Mouse (Mus musculus) lung, adult 2 months (tissue): ENCODE measurements around the gene Pnma3. TPM values are rescaled to one million over a fixed set of nuclear protein-coding genes. Genes with fewer than 3 reads are reported as not detected.

Source experiments
- polyA plus RNA-seq: library from polyadenylated mRNA; depleted of rRNA; stranded (reverse); fragments of >200 nt; gene quantifications from 2 replicates; pipeline ENCODE4 v1.2.3, GENCODE M21; 2012; rRNA removed

Gene Pnma3
- polyA plus RNA-seq, 1 experiment = not detected

Other genes with a start within 250 kb of the Pnma3 start
- gene Gabrq, start 239.6 kb upstream of the Pnma3 start, polyA plus RNA-seq = 0.37 TPM in 2 replicates
- 4.0 and 9.2 TPM in 2 replicates for gene Cetn2, start 146.4 kb upstream of the Pnma3 start, polyA plus RNA-seq
- gene Nsdhl, start 146.2 kb upstream of the Pnma3 start, polyA plus RNA-seq = 11.7 and 20.3 TPM in 2 replicates
- gene Zfp185, start 77.4 kb upstream of the Pnma3 start, polyA plus RNA-seq = 2.9 and 5.6 TPM in 2 replicates
- not detected in 2 replicates for gene Pnma5, start 27.7 kb upstream of the Pnma3 start, polyA plus RNA-seq
- 0.10 TPM in 1 of 2 replicates, not detected in the other for gene Xlr4a, start 17.7 kb downstream of the Pnma3 start, polyA plus RNA-seq
- gene Xlr3a, start 32.3 kb downstream of the Pnma3 start, polyA plus RNA-seq = 0.82 and 0.98 TPM in 2 replicates
- 0.65 and 0.71 TPM in 2 replicates for gene Gm14685, start 52.3 kb downstream of the Pnma3 start, polyA plus RNA-seq
- gene Xlr5b, start 84.0 kb downstream of the Pnma3 start, polyA plus RNA-seq = not detected in 2 replicates
- gene DXBay18, start 84.7 kb downstream of the Pnma3 start, polyA plus RNA-seq = 0.09 TPM in 1 of 2 replicates, not detected in the other
- not detected in 2 replicates for gene Spin2d, start 112.2 kb downstream of the Pnma3 start, polyA plus RNA-seq
- 0.54 and 2.7 TPM in 2 replicates for gene Xlr3b, start 127.4 kb downstream of the Pnma3 start, polyA plus RNA-seq
- gene Xlr4b, start 149.5 kb downstream of the Pnma3 start, polyA plus RNA-seq = 0.27 and 0.80 TPM in 2 replicates
- gene F8a, start 163.5 kb downstream of the Pnma3 start, polyA plus RNA-seq = 11.7 and 15.1 TPM in 2 replicates
- 0.08 and 0.79 TPM in 2 replicates for gene Xlr4c, start 178.3 kb downstream of the Pnma3 start, polyA plus RNA-seq
- gene Xlr3c, start 200.6 kb downstream of the Pnma3 start, polyA plus RNA-seq = not detected in 2 replicates
- gene Xlr5a, start 228.2 kb downstream of the Pnma3 start, polyA plus RNA-seq = not detected in 2 replicates
- gene Xlr5c, start 228.2 kb downstream of the Pnma3 start, polyA plus RNA-seq = not detected in 2 replicates